Mouse (Mus musculus) thymus, adult 2 months (tissue): ENCODE measurements around the gene Fndc3b. TPM values are rescaled to one million over a fixed set of nuclear protein-coding genes. Genes with fewer than 3 reads are reported as not detected.

Experiments used
- DNase-seq: peaks from one replicate; pipeline ENCODE4 v3.0.0; 2021
- H3K27ac ChIP-seq: fragments of 200-500 bp; 2 replicates; pipeline ENCODE4 v1.5.1; 2012; ENCODE audit warnings: low read length, control low read depth; ENCODE audit not compliant: control insufficient read depth, insufficient read depth
- H3K27me3 ChIP-seq: fragments of 200-500 bp; 2 replicates; pipeline ENCODE4 v1.6.1; 2012; ENCODE audit warnings: mild to moderate bottlenecking, low read length, moderate library complexity, mixed read lengths; ENCODE audit not compliant: control insufficient read depth, insufficient read depth
- H3K36me3 ChIP-seq: fragments of 200-500 bp; 2 replicates; pipeline ENCODE4 v1.6.1; 2012; ENCODE audit warnings: mild to moderate bottlenecking, low read length, moderate library complexity; ENCODE audit not compliant: control insufficient read depth, insufficient read depth
- H3K4me1 ChIP-seq: fragments of 200-500 bp; replicated peaks from 2 replicates; pipeline ENCODE4 v1.6.1; 2012; ENCODE audit warnings: low read length; ENCODE audit not compliant: control insufficient read depth, insufficient read depth
- H3K4me3 ChIP-seq: fragments of 200-500 bp; 2 replicates; pipeline ENCODE4 v1.5.1; 2012; ENCODE audit warnings: mild to moderate bottlenecking, low read length, control low read depth, moderate library complexity; ENCODE audit not compliant: control insufficient read depth, insufficient read depth
- CTCF ChIP-seq: fragments of 200-500 bp; IDR thresholded peaks from 2 replicates; pipeline ENCODE4 v1.5.1; 2012; ENCODE audit warnings: mild to moderate bottlenecking, control low read depth, low read length, moderate library complexity, borderline replicate concordance; ENCODE audit not compliant: control insufficient read depth, poor library complexity, insufficient read depth; ENCODE audit errors: extremely low read depth
- POLR2A ChIP-seq: fragments of 200-500 bp; IDR thresholded peaks from 2 replicates; pipeline ENCODE4 v1.6.1; 2012; ENCODE audit warnings: mild to moderate bottlenecking, low read length, control low read depth, moderate library complexity; ENCODE audit not compliant: control insufficient read depth, poor library complexity, insufficient read depth; ENCODE audit errors: extremely low read depth
- WGBS: fragments of 180-500 bp; shearing (Covaris S2); methylation state at CpG from one replicate; pipeline ENCODE4 v1.1.7; 2018; 5-methylcytosine and 5-hydroxymethylcytosine counted together
- polyA plus RNA-seq: library from polyadenylated mRNA; depleted of rRNA; stranded (reverse); fragments of >200 nt; gene quantifications from 2 replicates; pipeline ENCODE4 v1.2.3, GENCODE M21; 2012

The Fndc3b gene
- polyA plus RNA-seq, 1 experiment, result 4.7 TPM

- 93% methylated on average over 8 of the region's 8 CpGs for WGBS
- no peak for DNase-seq
- H3K27ac ChIP-seq, result no peak overlapping the region
- H3K4me1 ChIP-seq, result no peaks in the 10 kb centered on the region
- H3K27me3 ChIP-seq, result no peaks in the 10 kb centered on the region
- H3K36me3 ChIP-seq, result no peaks in the 10 kb centered on the region
- no peak overlapping the region for H3K4me3 ChIP-seq
- TF ChIP-seq CTCF, result no peak
- TF ChIP-seq POLR2A, result no peak
These were observed 18.0 kb upstream of the Fndc3b start for GRCm38 (mm10) chr3:27728798-27729782.

GRCm38 (mm10) chr3:27728176-27728575, 17.1 kb upstream of the Fndc3b start:
- Histone ChIP-seq H3K4me3 (no peak overlapping the region), H3K27me3 (no peaks in the 10 kb centered on the region), H3K36me3 (no peaks in the 10 kb centered on the region), H3K4me1 (no peaks in the 10 kb centered on the region), H3K27ac (no peak overlapping the region)
- WGBS, result 64% methylated on average over 7 of the region's 7 CpGs
- DNase-seq, result no peak
- TF ChIP-seq CTCF (no peak), POLR2A (no peak)

DNA sequence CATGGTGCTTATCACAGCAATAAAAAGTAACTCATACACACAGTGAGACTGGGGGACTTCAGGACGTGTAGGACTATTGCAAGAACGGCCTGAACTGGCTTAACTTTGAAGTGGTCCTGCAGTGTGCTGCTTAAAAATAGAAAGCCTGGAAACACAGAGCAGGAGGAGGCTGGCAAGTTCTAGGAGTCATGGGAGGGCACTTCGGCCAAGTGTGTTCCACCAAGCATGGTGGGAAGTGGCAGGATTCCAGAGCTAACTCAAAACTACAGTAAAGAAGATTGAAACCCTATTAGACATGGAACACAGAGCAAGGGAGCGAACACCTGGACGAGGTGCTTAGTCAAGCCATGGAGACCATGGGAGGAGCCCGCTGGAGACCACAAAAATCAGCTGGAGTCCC, 14.6 kb upstream of the Fndc3b start:
- no peaks in the 10 kb centered on the region for H3K27me3 ChIP-seq
- TF ChIP-seq CTCF, result no peak
- TF ChIP-seq POLR2A, result no peak
- DNase-seq, result no peak
- H3K4me3 ChIP-seq, result no peak overlapping the region
- WGBS, result 89% methylated on average over 6 of the region's 6 CpGs
- no peaks in the 10 kb centered on the region for H3K36me3 ChIP-seq
- no peak overlapping the region for H3K27ac ChIP-seq
- H3K4me1 ChIP-seq, result no peaks in the 10 kb centered on the region

DNA sequence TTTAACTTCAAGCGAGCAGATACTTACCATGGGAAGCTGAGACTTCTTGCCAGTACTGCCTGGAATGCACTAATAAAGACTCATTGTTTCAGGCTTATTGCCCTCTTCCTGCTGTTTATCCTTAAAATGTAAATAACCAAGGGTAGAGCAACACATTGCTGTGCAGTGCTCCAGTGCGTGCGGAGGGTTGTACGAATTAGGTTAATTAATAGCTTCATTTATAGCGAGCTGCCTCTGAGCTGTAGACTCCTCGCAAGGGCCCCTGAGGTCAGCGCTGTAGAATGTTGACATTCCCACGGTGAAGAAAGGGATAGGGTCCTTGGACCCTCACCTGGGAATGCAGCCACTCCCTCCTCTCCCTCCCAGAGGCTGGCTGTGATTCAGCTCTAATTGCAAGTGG, 13.1 kb upstream of the Fndc3b start:
- no peak for TF ChIP-seq CTCF
- no peak for TF ChIP-seq POLR2A
- no peaks in the 10 kb centered on the region for H3K36me3 ChIP-seq
- H3K4me3 ChIP-seq, result no peak overlapping the region
- H3K4me1 ChIP-seq, result no peaks in the 10 kb centered on the region
- H3K27me3 ChIP-seq, result no peaks in the 10 kb centered on the region
- WGBS, result 75% methylated on average over 8 of the region's 8 CpGs
- no peak overlapping the region for H3K27ac ChIP-seq
- DNase-seq, result no peak

- WGBS, result 94% methylated on average over 5 of the region's 5 CpGs
- TF ChIP-seq CTCF (no peak), POLR2A (no peak)
These were observed 7.8 kb upstream of the Fndc3b start for GRCm38 (mm10) chr3:27718829-27719365.

GRCm38 (mm10) chr3:27713971-27714370, 2.9 kb upstream of the Fndc3b start:
- 26% methylated on average over 4 of the region's 4 CpGs for WGBS
- no peaks in the 10 kb centered on the region for H3K36me3 ChIP-seq
- no peak for DNase-seq

More at GRCm38 (mm10) chr3:27718829-27719365, 7.8 kb upstream of the Fndc3b start:
- no peaks in the 10 kb centered on the region for H3K36me3 ChIP-seq
- H3K4me3 ChIP-seq, result no peak overlapping the region
- H3K27me3 ChIP-seq, result no peaks in the 10 kb centered on the region
- no peak overlapping the region for H3K27ac ChIP-seq
- H3K4me1 ChIP-seq, result no peaks in the 10 kb centered on the region
- DNase-seq, result no peak

DNA sequence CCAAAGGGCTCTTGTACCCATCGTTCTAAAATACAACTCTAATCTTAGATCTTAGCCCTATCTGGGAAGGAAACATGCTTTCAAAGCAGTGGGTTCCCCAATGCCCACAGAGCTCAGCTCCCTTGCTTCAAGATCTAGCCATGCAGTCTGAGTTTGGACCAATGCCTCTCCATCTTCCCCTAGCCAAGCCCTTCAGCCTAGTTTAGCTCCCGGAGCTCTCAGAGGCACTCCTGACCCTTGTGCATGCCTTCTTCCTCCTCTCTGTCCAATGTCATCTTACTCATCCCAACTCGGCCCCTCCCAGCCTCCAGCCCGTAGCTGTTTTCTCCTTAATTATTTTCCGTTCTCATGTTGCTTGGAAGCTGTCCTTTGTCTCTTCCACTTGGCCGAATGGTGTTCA, 1.3 kb upstream of the Fndc3b start:
- DNase-seq, result no peak
- Histone ChIP-seq H3K27ac (no peak overlapping the region), H3K36me3 (no peaks in the 10 kb centered on the region), H3K4me3 (no peak overlapping the region), H3K4me1 (peaks cover 4% of the 10 kb centered on the region; the same call in 1 of the 2 replicates), H3K27me3 (peaks cover 13% of the 10 kb centered on the region)
- 90% methylated on average over 6 of the region's 6 CpGs for WGBS
- TF ChIP-seq CTCF (no peak), POLR2A (no peak)

More at GRCm38 (mm10) chr3:27713971-27714370, 2.9 kb upstream of the Fndc3b start:
- Histone ChIP-seq H3K27me3 (peaks cover 13% of the 10 kb centered on the region), H3K4me1 (peaks cover 4% of the 10 kb centered on the region; the same call in 1 of the 2 replicates), H3K4me3 (no peak overlapping the region), H3K27ac (no peak overlapping the region)
- TF ChIP-seq CTCF (no peak), POLR2A (no peak)
